Mouse (Mus musculus): ENCODE measurements at regions not wholly inside any gene's neighbourhood (a gene's known extent, or its start where the extent isn't known, plus 50 kb on each side); places are given as distances from the start of the nearest gene placed in this dataset.

DNA sequence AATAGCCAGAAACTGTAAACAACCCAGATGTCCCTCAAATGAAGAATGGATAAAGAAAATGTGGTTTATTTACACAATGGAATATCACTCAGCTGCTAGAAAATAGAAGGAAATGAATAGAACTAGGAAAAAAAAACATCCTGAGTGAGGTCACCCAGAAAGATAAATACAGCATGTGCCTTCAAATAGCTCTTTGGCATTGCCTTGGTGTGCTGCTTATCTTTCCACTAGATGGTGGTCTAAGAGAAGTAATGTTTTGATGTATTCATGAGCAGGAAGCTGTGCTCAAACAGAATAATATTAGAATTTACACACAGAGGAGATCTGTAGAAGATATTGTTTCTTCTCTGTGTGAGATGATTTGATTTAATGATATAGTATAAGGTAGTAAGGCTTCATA is 78.8 kb downstream of the Zfp619 start:
- DNase-seq (ENCODE audit: low read depth), result peak; percentile 45

DNA sequence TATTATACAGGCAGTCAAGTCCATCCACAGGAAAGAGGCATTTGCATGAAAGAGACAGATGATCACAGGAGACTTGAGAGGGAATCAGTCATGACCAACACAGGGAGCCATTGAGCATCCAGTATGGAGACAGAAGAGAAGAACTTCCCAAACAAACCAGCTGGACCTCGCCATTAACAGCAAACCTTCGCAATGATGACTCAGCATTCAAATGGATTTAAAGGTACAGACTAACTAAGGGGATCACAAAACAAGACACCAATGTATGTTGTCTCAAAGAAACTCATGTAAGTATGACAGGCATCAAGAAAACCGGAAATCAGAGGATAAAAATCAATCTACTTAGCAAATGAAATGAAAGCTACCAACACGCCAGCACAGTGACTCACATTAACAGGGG is 96.2 kb downstream of the Zfp619 start:
- TF ChIP-seq CTCF (IDR thresholded peaks at IDR 0.05; ENCODE audit: borderline replicate concordance, extremely low read depth, insufficient read depth, insufficient read length) (no peak), POLR2A (IDR thresholded peaks at IDR 0.05; ENCODE audit: borderline replicate concordance, extremely low read depth, insufficient read depth, insufficient read length, poor library complexity, severe bottlenecking) (no peak)
- DNase-seq (ENCODE audit: low read depth), result no peak

More for the DNA sequence above, 78.8 kb downstream of the Zfp619 start:
- TF ChIP-seq CTCF (IDR thresholded peaks at IDR 0.05; ENCODE audit: borderline replicate concordance, extremely low read depth, insufficient read depth, insufficient read length) (no peak), POLR2A (IDR thresholded peaks at IDR 0.05; ENCODE audit: borderline replicate concordance, extremely low read depth, insufficient read depth, insufficient read length, poor library complexity, severe bottlenecking) (no peak)

- TF ChIP-seq CTCF (IDR thresholded peaks at IDR 0.05; ENCODE audit: borderline replicate concordance, extremely low read depth, insufficient read depth, insufficient read length) (no peak), POLR2A (IDR thresholded peaks at IDR 0.05; ENCODE audit: borderline replicate concordance, extremely low read depth, insufficient read depth, insufficient read length, poor library complexity, severe bottlenecking) (no peak)
- DNase-seq (ENCODE audit: low read depth), result no peak
Measured at GRCm38 (mm10) chr7:39615092-39615491, 97.5 kb downstream of the Zfp619 start.

DNA sequence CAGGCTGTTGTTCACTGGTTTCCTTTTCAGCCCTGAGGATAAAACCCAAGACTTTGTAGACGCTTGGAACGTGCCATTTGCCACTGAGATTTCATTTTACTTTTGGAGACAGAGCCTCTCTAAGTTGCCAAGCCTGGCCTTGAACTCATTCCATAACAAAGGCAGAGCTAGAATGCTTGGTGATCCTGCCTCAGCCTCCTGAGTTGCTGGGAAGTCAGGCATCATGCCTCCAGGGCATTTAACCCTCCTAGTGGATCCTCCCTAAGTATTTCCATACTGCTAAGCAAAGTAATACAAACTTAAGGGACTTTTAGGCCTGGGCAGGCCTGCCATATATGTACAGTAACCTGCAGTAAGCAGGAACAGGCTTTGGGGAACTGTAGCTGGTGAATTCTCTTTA is 104.2 kb downstream of the Zfp619 start:
- DNase-seq (ENCODE audit: low read depth), result no peak
- TF ChIP-seq CTCF (IDR thresholded peaks at IDR 0.05; ENCODE audit: borderline replicate concordance, extremely low read depth, insufficient read depth, insufficient read length), result no peak
- no peak for TF ChIP-seq POLR2A (IDR thresholded peaks at IDR 0.05; ENCODE audit: borderline replicate concordance, extremely low read depth, insufficient read depth, insufficient read length, poor library complexity, severe bottlenecking)

GRCm38 (mm10) chr7:39632836-39633235 is 115.3 kb downstream of the Zfp619 start:
- TF ChIP-seq CTCF (IDR thresholded peaks at IDR 0.05; ENCODE audit: borderline replicate concordance, extremely low read depth, insufficient read depth, insufficient read length) (no peak), POLR2A (IDR thresholded peaks at IDR 0.05; ENCODE audit: borderline replicate concordance, extremely low read depth, insufficient read depth, insufficient read length, poor library complexity, severe bottlenecking) (no peak)
- DNase-seq (ENCODE audit: low read depth), result peak; percentile 80

GRCm38 (mm10) chr7:39642333-39642732 is 124.8 kb downstream of the Zfp619 start:
- no peak for DNase-seq (ENCODE audit: low read depth)
- TF ChIP-seq POLR2A (IDR thresholded peaks at IDR 0.05; ENCODE audit: borderline replicate concordance, extremely low read depth, insufficient read depth, insufficient read length, poor library complexity, severe bottlenecking), result no peak
- TF ChIP-seq CTCF (IDR thresholded peaks at IDR 0.05; ENCODE audit: borderline replicate concordance, extremely low read depth, insufficient read depth, insufficient read length), result no peak

DNA sequence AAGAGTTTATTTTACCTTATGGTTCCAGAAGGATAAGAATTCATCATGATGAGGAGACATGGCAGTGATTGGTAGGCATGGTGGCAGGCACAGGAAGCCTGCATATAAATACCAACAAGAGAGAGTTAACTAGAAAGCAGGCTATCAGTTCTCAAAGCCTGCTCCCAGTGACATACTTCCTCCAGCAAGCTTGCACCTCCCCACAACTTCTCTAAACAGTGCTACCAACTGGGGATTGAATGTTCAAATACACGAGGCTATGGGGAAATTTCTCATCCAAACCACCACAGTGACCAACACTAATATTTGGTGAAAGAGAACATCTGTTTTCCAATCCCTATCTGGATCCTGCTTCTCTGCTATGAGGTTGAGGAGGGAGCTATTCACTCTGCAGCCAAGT is 125.8 kb downstream of the Zfp619 start:
- DNase-seq (ENCODE audit: low read depth), result no peak
- no peak for TF ChIP-seq POLR2A (IDR thresholded peaks at IDR 0.05; ENCODE audit: borderline replicate concordance, extremely low read depth, insufficient read depth, insufficient read length, poor library complexity, severe bottlenecking)
- no peak for TF ChIP-seq CTCF (IDR thresholded peaks at IDR 0.05; ENCODE audit: borderline replicate concordance, extremely low read depth, insufficient read depth, insufficient read length)

DNA sequence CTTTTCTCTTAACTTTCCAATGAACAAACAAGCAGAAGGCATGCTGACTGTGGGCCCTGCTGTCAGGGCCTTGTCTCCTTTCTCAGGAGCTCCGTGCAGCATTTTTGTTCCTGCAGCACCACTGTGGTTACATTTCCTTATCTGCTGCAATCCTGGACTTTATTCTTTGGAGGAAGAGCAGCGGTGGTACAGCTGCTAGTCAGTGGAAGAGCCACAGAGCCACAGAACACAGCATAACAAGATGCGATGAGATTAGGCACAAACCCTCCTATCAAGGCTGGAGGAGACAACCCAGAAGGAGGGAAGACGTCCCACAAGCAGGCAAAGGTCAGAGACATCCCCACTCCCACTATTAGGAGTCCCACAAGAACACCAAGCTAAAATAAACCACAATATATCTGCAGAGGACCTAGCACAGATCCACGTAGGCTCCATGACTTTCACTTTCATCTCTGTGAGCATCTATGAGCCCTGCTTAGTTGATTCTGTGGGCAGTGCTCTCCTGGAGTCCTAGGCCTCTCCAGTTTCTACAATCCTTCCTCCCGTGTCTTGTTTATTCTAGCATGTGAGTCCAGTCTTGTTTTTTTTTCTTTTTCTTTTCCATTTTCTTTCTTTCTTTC is 133.0 kb downstream of the Zfp619 start:
- no peak for TF ChIP-seq CTCF (IDR thresholded peaks at IDR 0.05; ENCODE audit: borderline replicate concordance, extremely low read depth, insufficient read depth, insufficient read length)
- no peak for TF ChIP-seq POLR2A (IDR thresholded peaks at IDR 0.05; ENCODE audit: borderline replicate concordance, extremely low read depth, insufficient read depth, insufficient read length, poor library complexity, severe bottlenecking)
- DNase-seq (ENCODE audit: low read depth), result no peak

GRCm38 (mm10) chr7:39654563-39655286 is 137.2 kb downstream of the Zfp619 start:
- no peak for TF ChIP-seq CTCF (IDR thresholded peaks at IDR 0.05; ENCODE audit: borderline replicate concordance, extremely low read depth, insufficient read depth, insufficient read length)
- no peak for TF ChIP-seq POLR2A (IDR thresholded peaks at IDR 0.05; ENCODE audit: borderline replicate concordance, extremely low read depth, insufficient read depth, insufficient read length, poor library complexity, severe bottlenecking)
- DNase-seq (ENCODE audit: low read depth), result peak; percentile 67

GRCm38 (mm10) chr7:39655287-39655652 is 137.7 kb downstream of the Zfp619 start:
- DNase-seq (ENCODE audit: low read depth), result peak; percentile 82

- no peak for TF ChIP-seq POLR2A (IDR thresholded peaks at IDR 0.05; ENCODE audit: borderline replicate concordance, extremely low read depth, insufficient read depth, insufficient read length, poor library complexity, severe bottlenecking)
- no peak for TF ChIP-seq CTCF (IDR thresholded peaks at IDR 0.05; ENCODE audit: borderline replicate concordance, extremely low read depth, insufficient read depth, insufficient read length)
- DNase-seq (ENCODE audit: low read depth), result peak; percentile 41
Measured at GRCm38 (mm10) chr7:39655709-39656397, 138.3 kb downstream of the Zfp619 start.

GRCm38 (mm10) chr7:39659597-39659996 is 142.0 kb downstream of the Zfp619 start:
- no peak for TF ChIP-seq POLR2A (IDR thresholded peaks at IDR 0.05; ENCODE audit: borderline replicate concordance, extremely low read depth, insufficient read depth, insufficient read length, poor library complexity, severe bottlenecking)
- no peak for DNase-seq (ENCODE audit: low read depth)
